Mouse (Mus musculus) E14TG2a.4 (cell line): Measurements from ENCODE around the gene Sft2d1.
A peak's percentile ranks its signal among the peaks of the same experiment; 100 is the strongest.
"Not testable (repeated sequence)": the region's sequence is repeated elsewhere in the genome, so short reads cannot be mapped to it uniquely, and the experiment has no call there.

Source experiments
- H3K27me3 ChIP-seq: 2 replicates; pipeline ENCODE4 v1.6.1; 2014; ENCODE audit warnings: low read length, control low read depth; ENCODE audit not compliant: insufficient read depth
- H3K36me3 ChIP-seq: 2 replicates; pipeline ENCODE4 v1.6.1; 2014; ENCODE audit warnings: low read length, control low read depth; ENCODE audit not compliant: insufficient read depth
- H3K4me1 ChIP-seq: replicated peaks from 2 replicates; pipeline ENCODE4 v1.6.1; 2014; ENCODE audit warnings: low read depth, low read length, control low read depth
- H3K4me3 ChIP-seq: replicated peaks from 2 replicates; pipeline ENCODE4 v1.5.1; 2014; ENCODE audit warnings: mild to moderate bottlenecking, low read length
- H3K9me3 ChIP-seq: 2 replicates; pipeline ENCODE4 v1.6.1; 2014; ENCODE audit warnings: low read length, control low read depth
- CTCF ChIP-seq: conservative IDR thresholded peaks from 2 replicates; pipeline ENCODE4 v1.5.1; 2014; ENCODE audit warnings: low read length
- NANOG ChIP-seq: IDR thresholded peaks from 2 replicates; pipeline ENCODE4 v1.6.1; 2014; ENCODE audit warnings: borderline replicate concordance, low read length, mixed read lengths
- POU5F1 ChIP-seq: IDR thresholded peaks from 2 replicates; pipeline ENCODE4 v1.6.1; 2014; ENCODE audit warnings: low read length, borderline replicate concordance

Sft2d1 gene

GRCm38 (mm10) chr17:8310838-8311614, at the start of gene Sft2d1:
Gene Sft2d1, plus strand, starts transcription at chr17:8311102.
- H3K27me3 ChIP-seq: peaks cover 11% of the 10 kb centered on the region
- TF ChIP-seq NANOG: no peak
- no peak for TF ChIP-seq POU5F1
- TF ChIP-seq CTCF: no peak
- peak within 1 kb of the TSS; percentile 91 for H3K4me3 ChIP-seq
- H3K4me1 ChIP-seq: peaks cover 36% of the 10 kb centered on the region
- no peaks in the 10 kb centered on the region for H3K9me3 ChIP-seq
- peaks cover 16% of the 10 kb centered on the region for H3K36me3 ChIP-seq

GRCm38 (mm10) chr17:8264638-8265037, 46.3 kb upstream of the Sft2d1 start:
- H3K27me3 ChIP-seq: peaks cover 33% of the 10 kb centered on the region
- not testable (repeated sequence) for H3K4me1 ChIP-seq, H3K9me3 ChIP-seq, H3K36me3 ChIP-seq, H3K4me3 ChIP-seq
- peak; percentile 90 for TF ChIP-seq CTCF

- TF ChIP-seq CTCF: no peak
- TF ChIP-seq NANOG: no peak
- no peak for TF ChIP-seq POU5F1
- H3K27me3 ChIP-seq: peaks cover 41% of the 10 kb centered on the region
- H3K36me3 ChIP-seq: no peaks in the 10 kb centered on the region
- H3K4me3 ChIP-seq: no peak overlapping the region
- no peaks in the 10 kb centered on the region for H3K4me1 ChIP-seq
- H3K9me3 ChIP-seq: no peaks in the 10 kb centered on the region
These were observed 38.7 kb upstream of the Sft2d1 start for GRCm38 (mm10) chr17:8272054-8272749.

DNA sequence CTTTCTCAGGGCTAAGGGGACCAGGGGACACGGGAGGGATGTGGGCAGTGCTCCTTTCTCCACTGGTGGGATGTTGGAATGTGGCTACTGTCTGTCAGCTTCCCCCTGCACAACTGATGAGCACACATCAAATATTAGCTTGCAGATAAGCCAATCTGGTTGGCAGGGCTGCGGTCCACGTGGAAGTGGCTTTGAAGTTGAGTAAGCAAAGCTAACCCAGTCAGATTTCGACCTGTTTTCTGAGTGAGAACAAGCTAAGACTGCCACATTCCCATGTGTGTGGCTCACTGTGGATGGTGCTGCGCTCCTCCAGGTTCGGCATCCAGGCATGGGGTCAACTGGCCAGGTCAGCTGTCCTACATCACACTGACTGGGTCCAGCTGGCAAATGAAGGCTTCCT, 38.0 kb upstream of the Sft2d1 start:
- peaks cover 34% of the 10 kb centered on the region for H3K27me3 ChIP-seq
- no peak for TF ChIP-seq CTCF
- no peak for TF ChIP-seq POU5F1
- no peak for TF ChIP-seq NANOG
- no peaks in the 10 kb centered on the region for H3K36me3 ChIP-seq
- no peaks in the 10 kb centered on the region for H3K4me1 ChIP-seq
- H3K9me3 ChIP-seq: no peaks in the 10 kb centered on the region
- H3K4me3 ChIP-seq: no peak overlapping the region

- H3K4me3 ChIP-seq: no peak overlapping the region
- H3K27me3 ChIP-seq: peaks cover 25% of the 10 kb centered on the region
- H3K4me1 ChIP-seq: peaks cover 6% of the 10 kb centered on the region; the same call in 1 of the 2 replicates
- H3K36me3 ChIP-seq: no peaks in the 10 kb centered on the region
- no peaks in the 10 kb centered on the region for H3K9me3 ChIP-seq
- TF ChIP-seq NANOG (no peak), CTCF (no peak), POU5F1 (no peak)
These were observed 34.8 kb upstream of the Sft2d1 start for GRCm38 (mm10) chr17:8276071-8276470.

DNA sequence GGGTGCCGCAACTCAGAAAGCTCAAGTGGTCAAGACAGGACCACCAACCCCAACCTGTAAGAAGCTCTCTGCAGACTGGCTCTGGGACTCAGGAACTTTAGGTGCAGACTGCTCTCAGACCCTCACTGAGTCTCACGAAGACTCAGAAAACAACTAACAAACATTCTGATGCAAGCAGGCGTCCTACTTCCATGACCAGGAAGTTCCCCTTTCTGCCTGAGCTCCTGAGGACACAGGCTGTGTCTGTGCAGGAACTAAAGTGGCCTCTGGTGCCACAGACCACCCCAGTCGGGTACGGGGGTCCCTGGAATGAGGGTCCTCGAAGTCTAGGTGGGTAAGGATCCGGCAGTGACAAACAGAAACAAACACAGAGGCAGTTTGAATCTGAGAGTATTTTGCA, 34.2 kb upstream of the Sft2d1 start:
- no peaks in the 10 kb centered on the region for H3K9me3 ChIP-seq
- H3K4me3 ChIP-seq: no peak overlapping the region
- no peaks in the 10 kb centered on the region for H3K36me3 ChIP-seq
- H3K4me1 ChIP-seq: peaks cover 6% of the 10 kb centered on the region; the same call in 1 of the 2 replicates
- no peak for TF ChIP-seq CTCF
- TF ChIP-seq POU5F1: no peak
- TF ChIP-seq NANOG: no peak
- H3K27me3 ChIP-seq: peaks cover 20% of the 10 kb centered on the region

GRCm38 (mm10) chr17:8277266-8277665, 33.6 kb upstream of the Sft2d1 start:
- Histone ChIP-seq H3K36me3 (no peaks in the 10 kb centered on the region), H3K4me1 (peaks cover 11% of the 10 kb centered on the region), H3K27me3 (peaks cover 19% of the 10 kb centered on the region), H3K9me3 (no peaks in the 10 kb centered on the region), H3K4me3 (no peak overlapping the region)
- no peak for TF ChIP-seq NANOG
- TF ChIP-seq POU5F1: no peak
- no peak for TF ChIP-seq CTCF

DNA sequence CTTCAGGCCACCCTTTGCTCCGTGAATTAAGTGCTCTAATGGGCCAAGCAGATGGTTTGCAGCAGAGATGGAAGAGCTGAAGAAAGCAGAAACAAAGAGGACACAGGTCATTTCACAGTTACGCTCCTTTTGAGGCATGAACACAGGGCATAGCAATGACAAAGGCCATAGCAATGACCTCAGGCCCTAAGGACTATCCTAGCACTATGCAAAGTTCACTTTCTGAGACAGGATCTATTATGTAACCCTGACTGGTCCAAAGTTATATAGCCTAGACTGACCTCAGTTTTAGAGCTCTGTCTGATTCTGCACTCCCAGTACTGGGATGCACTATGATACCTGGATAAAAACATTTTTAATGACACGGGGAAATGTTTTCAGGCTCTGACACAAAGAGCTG, 32.5 kb upstream of the Sft2d1 start:
- Histone ChIP-seq H3K27me3 (peaks cover 12% of the 10 kb centered on the region), H3K9me3 (no peaks in the 10 kb centered on the region), H3K4me3 (no peak overlapping the region), H3K4me1 (peaks cover 18% of the 10 kb centered on the region), H3K36me3 (no peaks in the 10 kb centered on the region)
- no peak for TF ChIP-seq POU5F1
- no peak for TF ChIP-seq CTCF
- TF ChIP-seq NANOG: no peak
